Mouse (Mus musculus): ENCODE measurements around the gene Glg1. TPM values are rescaled to one million over a fixed set of nuclear protein-coding genes. Genes with fewer than 3 reads are reported as not detected.
"Not testable (repeated sequence)": the region's sequence is repeated elsewhere in the genome, so short reads cannot be mapped to it uniquely, and the experiment has no call there.

Gene Glg1
- polyA plus RNA-seq, 1 experiment from 2014 or later = 30.7 TPM

GRCm38 (mm10) chr8:111285603-111286002, 26.6 kb upstream of the Glg1 start:
- Histone ChIP-seq H3K9me3 (replicated peaks) (no peaks in the 10 kb centered on the region), H3K4me1 (no peaks in the 10 kb centered on the region), H3K27me3 (replicated peaks) (no peaks in the 10 kb centered on the region), H3K4me2 (no peak overlapping the region), H3K36me3 (peaks cover 98% of the 10 kb centered on the region), H3K9ac (no peak overlapping the region), H3K4me3 (no peak overlapping the region), H3K27ac (no peak overlapping the region)
- 93% methylated on average over 4 of the region's 4 CpGs for WGBS (ENCODE audit: insufficient replicate concordance)
- ATAC-seq = no peak

- H3K36me3 ChIP-seq = peaks cover 98% of the 10 kb centered on the region
- H3K9ac ChIP-seq = no peak overlapping the region
- no peak overlapping the region for H3K4me2 ChIP-seq
- H3K4me1 ChIP-seq = no peaks in the 10 kb centered on the region
- no peak for ATAC-seq
- H3K27me3 ChIP-seq (replicated peaks) = no peaks in the 10 kb centered on the region
- no peaks in the 10 kb centered on the region for H3K9me3 ChIP-seq (replicated peaks)
- WGBS (ENCODE audit: insufficient replicate concordance) = 90% methylated on average over 3 of the region's 3 CpGs
- H3K4me3 ChIP-seq = no peak overlapping the region
- H3K27ac ChIP-seq = no peak overlapping the region
Measured at GRCm38 (mm10) chr8:111282093-111282492, 23.1 kb upstream of the Glg1 start.

- no peaks in the 10 kb centered on the region for H3K9me3 ChIP-seq (replicated peaks)
- WGBS (ENCODE audit: insufficient replicate concordance) = 70% methylated on average over 2 of the region's 2 CpGs
- ATAC-seq = no peak
- H3K27ac ChIP-seq = no peak overlapping the region
- H3K27me3 ChIP-seq (replicated peaks) = no peaks in the 10 kb centered on the region
- H3K9ac ChIP-seq = no peak overlapping the region
- H3K4me3 ChIP-seq = no peak overlapping the region
- no peak overlapping the region for H3K4me2 ChIP-seq
- peaks cover 36% of the 10 kb centered on the region for H3K36me3 ChIP-seq
- H3K4me1 ChIP-seq = no peaks in the 10 kb centered on the region
Measured at GRCm38 (mm10) chr8:111268277-111268676, 9.3 kb upstream of the Glg1 start.

- H3K36me3 ChIP-seq = peaks cover 17% of the 10 kb centered on the region
- not testable (repeated sequence) for H3K4me2 ChIP-seq; H3K27ac ChIP-seq; H3K27me3 ChIP-seq (replicated peaks); H3K4me3 ChIP-seq; ATAC-seq; H3K9me3 ChIP-seq (replicated peaks); H3K9ac ChIP-seq
- 69% methylated on average over 7 of the region's 7 CpGs for WGBS (ENCODE audit: insufficient replicate concordance)
- H3K4me1 ChIP-seq = peaks cover 10% of the 10 kb centered on the region
Measured at GRCm38 (mm10) chr8:111266161-111266560, 7.1 kb upstream of the Glg1 start.

- H3K4me1 ChIP-seq = peaks cover 16% of the 10 kb centered on the region
- ATAC-seq = no peak
- H3K9me3 ChIP-seq (replicated peaks) = no peaks in the 10 kb centered on the region
- no peak overlapping the region for H3K9ac ChIP-seq
- 71% methylated on average over 2 of the region's 2 CpGs for WGBS (ENCODE audit: insufficient replicate concordance)
- no peak overlapping the region for H3K27ac ChIP-seq
- peaks cover 14% of the 10 kb centered on the region; the same call in 1 of the 2 replicates for H3K27me3 ChIP-seq (replicated peaks)
- H3K4me2 ChIP-seq = no peak overlapping the region
- peaks cover 5% of the 10 kb centered on the region; the same call in 1 of the 2 replicates for H3K36me3 ChIP-seq
- no peak overlapping the region for H3K4me3 ChIP-seq
Measured at GRCm38 (mm10) chr8:111264693-111265220, 5.7 kb upstream of the Glg1 start.

GRCm38 (mm10) chr8:111261981-111262381, 3.0 kb upstream of the Glg1 start:
- Histone ChIP-seq H3K27me3 (replicated peaks) (peaks cover 14% of the 10 kb centered on the region; the same call in 1 of the 2 replicates), H3K4me3 (no peak overlapping the region), H3K4me1 (peaks cover 29% of the 10 kb centered on the region), H3K27ac (no peak overlapping the region), H3K9ac (no peak overlapping the region), H3K4me2 (0 out of 2 replicates have a peak overlapping the region, but pooled peaks have one; percentile 4), H3K36me3 (no peaks in the 10 kb centered on the region), H3K9me3 (replicated peaks) (no peaks in the 10 kb centered on the region)
- WGBS (ENCODE audit: insufficient replicate concordance) = 17% methylated on average over 4 of the region's 4 CpGs
- ATAC-seq = peak; percentile 14

GRCm38 (mm10) chr8:111260251-111260650, 1.2 kb upstream of the Glg1 start:
- peak overlapping the region; percentile 89; the same call in 1 of the 2 replicates for H3K4me3 ChIP-seq

GRCm38 (mm10) chr8:111259408-111259741, 359 bp upstream of the Glg1 start:
- Histone ChIP-seq H3K27me3 (replicated peaks) (peaks cover 14% of the 10 kb centered on the region; the same call in 1 of the 2 replicates), H3K9ac (peak overlapping the region; percentile 93), H3K4me2 (peak overlapping the region; percentile 70), H3K4me1 (peaks cover 31% of the 10 kb centered on the region), H3K4me3 (peak overlapping the region; percentile 89), H3K36me3 (peaks cover 7% of the 10 kb centered on the region), H3K27ac (peak overlapping the region; percentile 98), H3K9me3 (replicated peaks) (no peaks in the 10 kb centered on the region)
- ATAC-seq = peak; percentile 2; the same call in 1 of the 2 replicates
- WGBS (ENCODE audit: insufficient replicate concordance) = 9% methylated on average over 13 of the region's 13 CpGs

More at GRCm38 (mm10) chr8:111260251-111260650, 1.2 kb upstream of the Glg1 start:
- Histone ChIP-seq H3K27me3 (replicated peaks) (peaks cover 14% of the 10 kb centered on the region; the same call in 1 of the 2 replicates), H3K36me3 (peaks cover 7% of the 10 kb centered on the region), H3K4me2 (peak overlapping the region; percentile 70), H3K27ac (no peak overlapping the region), H3K9ac (0 out of 2 replicates have a peak overlapping the region, but pooled peaks have one; percentile 93), H3K4me1 (peaks cover 31% of the 10 kb centered on the region), H3K9me3 (replicated peaks) (no peaks in the 10 kb centered on the region)
- ATAC-seq = no peak
- 80% methylated on average over 5 of the region's 5 CpGs for WGBS (ENCODE audit: insufficient replicate concordance)

- H3K4me3 ChIP-seq = peak overlapping the region; percentile 89
- H3K27me3 ChIP-seq (replicated peaks) = peaks cover 14% of the 10 kb centered on the region; the same call in 1 of the 2 replicates
- WGBS (ENCODE audit: insufficient replicate concordance) = under 1% methylated on average over 26 of the region's 26 CpGs
- H3K27ac ChIP-seq = peak overlapping the region; percentile 98
- peak overlapping the region; percentile 70 for H3K4me2 ChIP-seq
- H3K9ac ChIP-seq = peak overlapping the region; percentile 93
- ATAC-seq = peak; percentile 61
- no peaks in the 10 kb centered on the region for H3K9me3 ChIP-seq (replicated peaks)
- H3K36me3 ChIP-seq = peaks cover 7% of the 10 kb centered on the region
- peaks cover 31% of the 10 kb centered on the region for H3K4me1 ChIP-seq
Measured at GRCm38 (mm10) chr8:111258010-111258630, 896 bp downstream of the Glg1 start.

- WGBS (ENCODE audit: insufficient replicate concordance) = 45% methylated on average over 4 of the region's 4 CpGs
- peak overlapping the region; percentile 20 for H3K4me2 ChIP-seq
- 0 out of 2 replicates have a peak overlapping the region, but pooled peaks have one; percentile 5 for H3K27ac ChIP-seq
- no peak overlapping the region for H3K9ac ChIP-seq
- peak; percentile 70 for ATAC-seq
- H3K9me3 ChIP-seq (replicated peaks) = no peaks in the 10 kb centered on the region
- H3K4me3 ChIP-seq = no peak overlapping the region
- peaks cover 7% of the 10 kb centered on the region for H3K36me3 ChIP-seq
- peaks cover 37% of the 10 kb centered on the region for H3K4me1 ChIP-seq
- no peaks in the 10 kb centered on the region for H3K27me3 ChIP-seq (replicated peaks)
Measured at GRCm38 (mm10) chr8:111252487-111253112, 6.4 kb downstream of the Glg1 start.

- H3K4me1 ChIP-seq = peaks cover 37% of the 10 kb centered on the region
- no peak for ATAC-seq
- H3K36me3 ChIP-seq = no peaks in the 10 kb centered on the region
- H3K4me2 ChIP-seq = no peak overlapping the region
- no peak overlapping the region for H3K27ac ChIP-seq
- H3K9me3 ChIP-seq (replicated peaks) = no peaks in the 10 kb centered on the region
- no peak overlapping the region for H3K9ac ChIP-seq
- no peak overlapping the region for H3K4me3 ChIP-seq
- H3K27me3 ChIP-seq (replicated peaks) = no peaks in the 10 kb centered on the region
- WGBS (ENCODE audit: insufficient replicate concordance) = 73% methylated on average over 2 of the region's 2 CpGs
Measured at GRCm38 (mm10) chr8:111250111-111250510, 8.9 kb downstream of the Glg1 start.

- H3K9ac ChIP-seq = no peak overlapping the region
- ATAC-seq = no peak
- no peak overlapping the region for H3K4me3 ChIP-seq
- H3K4me1 ChIP-seq = peaks cover 37% of the 10 kb centered on the region
- H3K36me3 ChIP-seq = no peaks in the 10 kb centered on the region
- H3K27ac ChIP-seq = no peak overlapping the region
- no peaks in the 10 kb centered on the region for H3K9me3 ChIP-seq (replicated peaks)
- H3K27me3 ChIP-seq (replicated peaks) = no peaks in the 10 kb centered on the region
- H3K4me2 ChIP-seq = no peak overlapping the region
Measured at GRCm38 (mm10) chr8:111248136-111248535, 10.9 kb downstream of the Glg1 start.

All from liver, embryonic 12.5 days (tissue).